Mouse (Mus musculus) CD4-positive, CD25-positive, alpha-beta regulatory T cell, adult 2 months (primary cell): ENCODE results near the gene Cacna1g.

Experiments
- DNase-seq: peaks from one replicate; pipeline ENCODE4 v3.0.0-alpha.2; 2012; ENCODE audit warnings: low read depth, low spot score

The Cacna1g gene

GRCm38 (mm10) chr11:94481963-94482362, 8.0 kb upstream of the Cacna1g start:
- DNase-seq: no peak

DNA sequence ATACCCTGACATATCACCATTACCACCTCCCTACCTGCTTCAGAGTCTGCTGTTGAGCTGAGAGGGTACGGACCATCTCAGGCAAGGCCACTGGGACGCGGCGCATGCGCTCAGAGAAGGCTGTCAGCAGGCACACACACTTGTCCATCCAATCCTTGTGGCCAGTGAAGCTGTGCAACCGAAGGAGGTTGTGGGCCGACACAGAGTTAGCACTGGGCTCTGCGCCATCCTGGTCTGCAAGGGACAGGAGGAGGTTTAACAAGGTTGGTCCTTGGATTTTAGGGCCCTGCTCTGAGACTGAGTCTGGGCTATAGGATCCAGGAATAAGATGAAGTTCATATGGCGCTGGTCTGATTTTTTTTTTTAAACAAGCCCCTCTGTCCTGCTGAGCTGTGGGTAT, 6.4 kb upstream of the Cacna1g start:
- no peak for DNase-seq

DNA sequence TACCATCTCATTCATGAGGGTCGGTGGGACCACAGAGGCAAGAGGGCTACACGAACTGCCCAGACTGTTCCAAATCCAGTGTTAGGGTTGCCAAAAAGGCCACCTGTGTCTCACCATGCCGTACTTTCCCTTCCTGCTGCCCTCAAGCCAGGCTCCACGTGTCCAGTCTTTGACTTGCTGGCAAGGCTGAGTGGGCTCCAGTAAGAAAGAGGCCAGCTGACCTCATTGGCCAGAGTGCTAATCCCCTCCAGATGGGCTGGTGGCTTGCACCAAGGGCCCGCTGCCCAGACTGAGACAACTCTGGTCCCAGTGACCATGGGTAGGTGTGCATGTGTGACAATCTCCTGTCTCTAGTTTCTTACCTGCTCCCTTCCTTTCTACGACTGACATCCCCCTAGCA, 3.7 kb upstream of the Cacna1g start:
- DNase-seq: no peak

GRCm38 (mm10) chr11:94475722-94476121, 1.7 kb upstream of the Cacna1g start:
- no peak for DNase-seq

DNA sequence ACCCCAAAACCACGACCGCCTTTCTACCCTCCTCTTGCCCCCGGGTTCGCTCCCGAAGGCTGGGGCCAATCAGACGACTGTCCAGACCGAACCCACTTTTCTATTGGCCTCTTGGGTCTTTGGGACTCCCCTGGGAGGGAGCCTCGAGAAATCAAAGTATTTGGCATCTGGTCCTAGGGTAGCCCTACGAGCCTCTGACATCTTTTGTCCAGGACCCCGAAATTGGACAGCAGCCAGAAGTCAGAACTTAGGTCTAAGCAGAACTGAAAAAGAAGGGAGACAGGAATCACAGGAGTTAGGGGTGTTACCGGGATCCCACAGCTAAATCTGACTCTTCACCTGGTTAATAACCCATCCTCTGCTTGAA, 529 bp upstream of the Cacna1g start:
- DNase-seq: no peak

- DNase-seq: peak; percentile 16
These were observed 887 bp downstream of the Cacna1g start for GRCm38 (mm10) chr11:94472916-94473706.

- DNase-seq: peak; percentile 37
These were observed 1.4 kb downstream of the Cacna1g start for GRCm38 (mm10) chr11:94472585-94472915.

DNA sequence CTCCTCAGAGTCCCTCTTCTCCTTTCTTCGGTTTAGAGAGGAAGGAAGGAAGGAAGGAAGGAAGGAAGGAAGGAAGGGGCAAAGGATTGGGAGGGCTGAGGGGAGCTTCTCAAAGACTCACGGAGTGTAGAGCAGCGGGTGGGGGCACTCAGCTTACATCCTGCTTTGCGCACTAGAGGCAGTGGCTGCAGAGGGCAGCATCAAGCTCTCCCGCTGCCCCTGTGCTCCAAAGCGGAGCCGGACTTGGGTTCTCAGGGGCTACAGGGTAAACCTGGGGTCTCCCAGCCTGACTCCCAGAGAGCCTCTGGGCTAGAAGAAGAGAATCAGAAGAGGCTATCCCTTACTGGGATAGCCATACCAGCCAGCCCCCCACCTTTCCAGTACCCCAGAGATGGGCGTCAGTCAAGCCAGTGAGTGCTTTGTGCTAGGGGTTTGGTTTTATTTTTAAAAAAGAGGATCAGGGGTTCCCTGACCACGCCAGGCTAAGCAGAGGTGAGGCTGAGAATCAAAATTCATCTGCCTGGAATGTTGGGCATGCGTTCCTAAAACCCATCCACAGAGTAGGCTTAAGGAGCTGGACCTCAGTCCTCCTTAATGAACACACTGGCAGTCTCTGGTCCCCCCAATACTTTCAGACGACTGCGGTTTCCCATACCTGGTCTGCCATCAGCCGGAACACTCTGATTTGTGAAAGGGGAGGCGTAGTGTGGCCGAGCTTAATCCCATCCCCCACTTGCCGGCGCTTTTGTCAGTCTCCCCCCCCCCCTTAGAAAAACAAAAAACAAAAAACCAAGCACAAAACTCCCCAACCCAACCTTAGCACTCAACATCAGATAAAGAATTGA, 2.0 kb downstream of the Cacna1g start:
- peak; percentile 20 for DNase-seq

GRCm38 (mm10) chr11:94470391-94470790, 3.6 kb downstream of the Cacna1g start:
- DNase-seq: no peak

- no peak for DNase-seq
These were observed 4.6 kb downstream of the Cacna1g start for GRCm38 (mm10) chr11:94469136-94470064.

- no peak for DNase-seq
These were observed 5.4 kb downstream of the Cacna1g start for GRCm38 (mm10) chr11:94468582-94469064.

GRCm38 (mm10) chr11:94466333-94466855, 7.6 kb downstream of the Cacna1g start:
- DNase-seq: no peak

GRCm38 (mm10) chr11:94464170-94464569, 9.8 kb downstream of the Cacna1g start:
- no peak for DNase-seq

DNA sequence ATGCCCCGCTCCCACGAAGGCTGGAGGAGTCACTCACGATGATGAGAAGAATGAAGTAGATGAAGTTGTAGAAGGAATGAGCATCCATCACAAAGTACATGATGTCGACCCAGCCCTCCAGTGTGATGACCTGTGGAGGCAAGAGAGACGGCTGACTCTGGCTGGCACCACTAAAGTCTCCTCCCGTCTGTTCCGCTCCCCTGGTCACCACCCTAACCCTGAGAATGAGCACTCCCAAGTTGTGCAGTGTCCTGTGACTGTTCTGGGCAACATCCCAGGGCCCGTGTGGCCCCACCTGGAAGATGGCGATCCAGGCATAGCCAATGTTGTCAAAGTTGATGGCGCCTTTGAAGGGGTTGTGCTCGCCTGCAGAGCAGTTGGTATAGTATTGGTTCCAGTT, 12.1 kb downstream of the Cacna1g start:
- DNase-seq: no peak

- no peak for DNase-seq
These were observed 17.0 kb downstream of the Cacna1g start for GRCm38 (mm10) chr11:94457001-94457400.

- no peak for DNase-seq
These were observed 17.7 kb downstream of the Cacna1g start for GRCm38 (mm10) chr11:94456347-94456746.

DNA sequence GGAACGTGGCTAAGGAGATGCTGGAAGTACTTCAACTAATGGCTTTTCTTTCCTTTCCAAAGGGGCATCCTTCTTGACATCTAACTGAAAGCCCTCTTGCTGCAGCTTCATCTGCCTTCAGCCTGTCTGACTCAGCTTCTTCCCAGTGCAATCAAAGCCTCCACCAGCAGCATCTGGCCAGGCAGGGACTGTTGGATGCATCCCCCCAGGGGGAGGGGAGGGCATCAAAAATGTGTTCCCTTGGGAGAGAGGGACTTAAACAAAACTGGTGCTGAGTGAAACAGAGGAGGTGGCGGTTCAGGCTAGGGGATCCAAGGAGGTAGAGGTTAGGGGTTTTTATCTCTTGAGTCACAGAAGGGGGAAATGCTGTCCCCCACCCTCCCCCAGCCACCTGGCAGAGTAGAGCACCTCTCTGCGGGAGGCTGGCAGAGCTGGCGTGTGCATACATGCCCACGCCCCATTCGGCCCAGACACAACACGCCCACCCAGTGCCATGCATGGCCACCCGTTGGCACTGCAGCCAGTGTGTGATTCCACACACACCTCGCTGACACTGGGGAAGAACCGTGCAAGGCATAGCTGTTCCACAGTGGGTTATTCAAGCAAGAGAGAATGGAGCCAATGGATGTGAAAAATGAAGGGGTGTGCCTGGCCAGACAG, 18.7 kb downstream of the Cacna1g start:
- DNase-seq: no peak

DNA sequence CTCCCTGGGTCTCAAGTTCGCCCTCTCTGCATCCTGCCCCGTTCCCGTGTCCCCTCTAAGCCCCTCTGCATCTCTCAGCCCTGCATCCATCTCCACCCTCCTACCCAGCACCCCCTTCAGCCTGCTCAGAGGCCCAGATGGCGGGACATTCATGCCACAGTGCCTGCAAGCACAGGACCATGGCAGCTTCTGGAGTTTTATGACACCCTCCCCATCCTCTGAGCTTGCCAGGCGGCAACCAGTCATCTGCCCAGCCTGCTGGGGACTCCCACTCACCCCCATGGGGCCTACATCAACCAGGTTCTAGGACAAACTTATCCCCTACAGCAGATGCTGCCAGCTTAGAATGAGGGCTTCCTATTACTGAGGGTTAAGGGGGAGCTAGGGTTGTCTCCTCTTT, 19.2 kb downstream of the Cacna1g start:
- no peak for DNase-seq

DNA sequence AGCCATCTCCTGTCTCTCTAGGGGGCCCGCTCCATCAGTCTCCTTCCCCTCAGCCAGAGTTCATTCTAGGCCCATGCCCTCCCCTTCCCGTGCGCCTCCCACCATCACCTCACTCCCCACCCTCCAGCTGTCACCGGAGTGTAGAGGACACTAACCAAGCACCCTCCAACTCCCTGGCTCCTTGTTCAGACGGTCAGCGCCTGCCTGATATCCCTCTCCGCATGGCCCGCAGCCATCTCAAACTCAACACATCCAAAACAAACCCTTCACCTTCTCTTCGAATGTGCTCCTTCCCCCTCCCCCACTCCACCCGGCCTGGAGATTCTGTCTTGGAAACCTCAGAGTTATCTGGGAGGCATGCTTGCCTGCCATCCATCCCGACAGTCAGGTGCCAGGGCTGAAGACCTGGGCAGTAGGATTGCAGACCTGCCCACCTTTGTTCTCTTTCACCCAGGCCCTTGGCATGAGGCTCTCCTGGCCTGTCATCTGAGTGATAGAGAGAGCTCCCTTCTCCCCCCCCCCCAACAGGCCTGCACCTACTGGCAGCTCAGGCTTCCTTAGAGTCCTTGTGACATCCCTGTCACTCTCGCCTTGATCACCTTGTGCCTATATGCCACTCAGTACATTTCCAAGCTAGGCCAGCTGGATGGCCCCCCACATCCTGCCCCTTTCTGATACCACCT, 22.8 kb downstream of the Cacna1g start:
- no peak for DNase-seq

DNA sequence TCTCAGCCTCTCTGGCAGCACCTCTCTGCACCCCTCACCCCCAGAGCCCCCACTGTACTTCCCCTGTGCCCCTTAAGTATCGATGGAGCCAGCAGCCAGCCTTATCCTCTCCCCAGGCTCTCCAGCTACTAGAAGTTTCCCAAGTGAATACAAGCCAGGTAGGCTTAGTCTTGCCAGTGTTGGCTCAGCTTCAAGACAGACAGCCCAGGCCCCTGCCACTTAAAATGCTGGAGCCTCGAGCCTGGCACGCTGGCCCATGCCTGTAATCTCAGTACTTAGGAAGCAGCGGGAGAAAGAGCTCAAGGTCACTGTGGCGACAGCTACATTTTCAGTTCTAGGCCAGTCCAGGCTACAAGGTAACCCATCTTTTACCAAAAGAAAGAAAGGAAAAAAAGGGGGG, 24.1 kb downstream of the Cacna1g start:
- DNase-seq: no peak
